Mouse (Mus musculus) liver (tissue): Measurements from ENCODE around the gene Cstb.
A peak's percentile ranks its signal among the peaks of the same experiment; 100 is the strongest.

ENCODE experiments used
- DNase-seq: peaks from one replicate; pipeline ENCODE4 v3.0.0-alpha.2; 2020; ENCODE audit warnings: mixed read lengths

Gene Cstb

GRCm38 (mm10) chr10:78418791-78419190, 6.7 kb upstream of the Cstb start:
- DNase-seq, result no peak

GRCm38 (mm10) chr10:78420929-78421328, 4.5 kb upstream of the Cstb start:
- no peak for DNase-seq

DNA sequence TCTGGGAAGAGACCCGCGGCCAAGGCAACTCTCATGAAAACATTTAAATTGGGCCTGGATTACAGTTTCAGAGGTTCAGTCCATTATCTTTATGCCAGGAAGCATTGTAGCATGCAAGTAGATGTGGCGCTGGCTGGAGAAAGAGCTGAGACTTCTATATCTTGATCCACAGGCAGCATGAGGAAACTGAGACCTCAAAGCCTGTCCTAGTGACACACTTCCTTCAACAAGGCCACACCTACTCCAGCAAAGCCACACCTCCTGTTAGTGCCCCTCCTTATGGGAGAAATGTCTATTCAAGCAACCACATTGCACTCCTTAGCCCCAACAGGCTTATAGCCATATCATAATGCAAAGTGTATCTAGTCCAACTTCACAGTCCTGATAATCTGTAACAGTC, 2.9 kb upstream of the Cstb start:
- peak; percentile 27 for DNase-seq

- DNase-seq, result no peak
These were observed 757 bp downstream of the Cstb start for GRCm38 (mm10) chr10:78426117-78426735.

- no peak for DNase-seq
These were observed 2.6 kb downstream of the Cstb start for GRCm38 (mm10) chr10:78428070-78428469.

GRCm38 (mm10) chr10:78429180-78429579, 3.7 kb downstream of the Cstb start:
- no peak for DNase-seq

DNA sequence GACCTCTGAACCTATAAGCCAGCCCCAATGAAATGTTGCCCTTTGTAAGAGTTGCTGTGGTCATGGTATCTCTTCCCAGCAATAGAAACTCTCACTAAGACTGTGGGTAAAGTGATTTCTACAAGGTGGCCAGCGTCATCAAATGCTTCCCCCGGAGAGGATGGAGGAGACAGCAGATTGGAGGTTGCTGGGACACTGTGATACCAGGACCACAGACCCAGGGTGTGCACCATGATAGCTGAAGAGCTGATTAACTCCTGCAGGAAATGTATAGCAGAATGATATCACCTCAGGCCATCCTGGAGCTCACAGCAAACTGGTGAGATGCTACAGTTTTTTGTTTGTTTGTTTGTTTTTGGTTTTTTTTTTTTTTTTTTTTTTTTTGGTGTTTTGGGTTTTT, 4.3 kb downstream of the Cstb start:
- DNase-seq, result no peak

GRCm38 (mm10) chr10:78432853-78433252, 7.4 kb downstream of the Cstb start:
- DNase-seq, result no peak

- peak; percentile 79 for DNase-seq
These were observed 12.6 kb downstream of the Cstb start for GRCm38 (mm10) chr10:78438094-78438493.

DNA sequence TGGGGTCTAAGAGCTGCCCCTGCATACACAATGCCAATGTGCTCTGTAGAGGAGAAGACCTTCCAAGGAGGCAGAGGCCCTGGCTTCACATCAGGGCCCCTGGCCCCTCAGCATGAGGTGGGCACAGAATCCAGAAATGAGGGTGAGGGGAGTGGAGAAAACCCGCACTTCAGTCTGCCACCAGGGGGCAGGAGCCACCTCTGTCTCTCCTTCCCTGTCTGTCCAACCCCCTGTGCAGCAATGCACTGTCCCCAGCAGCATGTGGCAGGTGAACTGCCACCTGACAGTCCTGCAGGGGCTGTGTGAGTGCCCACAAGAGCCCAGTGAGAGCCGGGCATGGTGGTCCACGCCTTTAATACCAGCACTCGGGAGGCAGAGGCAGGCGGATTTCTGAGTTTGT, 14.1 kb downstream of the Cstb start:
- DNase-seq, result peak; percentile 21

DNA sequence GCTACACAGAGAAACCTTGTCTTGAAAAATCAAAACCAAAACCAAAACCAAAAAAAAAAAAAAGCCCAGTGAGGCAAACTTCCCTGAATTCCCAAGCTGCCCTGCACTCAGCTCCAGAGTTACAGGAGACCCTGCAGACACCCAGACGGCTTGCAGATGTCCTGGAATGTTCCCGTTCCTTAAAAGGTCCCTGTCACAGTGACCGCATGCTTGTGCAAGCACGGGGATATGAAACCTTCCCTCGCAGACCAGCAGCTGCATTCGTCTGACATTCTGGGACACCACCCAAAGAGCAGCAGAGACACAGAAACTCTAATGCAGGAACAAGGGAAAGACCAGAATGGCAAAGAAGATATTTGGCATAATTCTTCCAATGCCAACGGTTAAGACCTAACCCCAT, 14.5 kb downstream of the Cstb start:
- DNase-seq, result no peak

DNA sequence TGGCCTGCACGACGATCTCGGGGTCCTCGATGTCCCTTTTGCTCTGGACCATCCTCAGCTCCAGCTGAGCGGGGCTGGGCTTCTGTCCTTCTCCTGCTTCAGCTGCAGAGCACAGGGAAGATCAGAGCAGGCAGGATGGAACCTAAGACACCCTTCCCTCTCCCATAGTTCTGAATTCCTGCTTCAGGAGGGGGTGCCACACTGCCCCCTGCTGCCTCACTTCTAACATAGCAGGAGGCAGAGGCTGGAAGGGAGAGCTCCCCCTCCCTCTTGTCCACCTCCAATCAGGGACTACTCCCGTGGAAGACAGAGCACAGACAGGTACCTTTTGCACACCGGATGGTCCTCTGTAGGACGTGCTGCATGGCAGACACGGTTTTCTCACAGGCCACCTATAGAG, 15.3 kb downstream of the Cstb start:
- DNase-seq, result peak; percentile 29

GRCm38 (mm10) chr10:78441606-78442005, 16.1 kb downstream of the Cstb start:
- no peak for DNase-seq

DNA sequence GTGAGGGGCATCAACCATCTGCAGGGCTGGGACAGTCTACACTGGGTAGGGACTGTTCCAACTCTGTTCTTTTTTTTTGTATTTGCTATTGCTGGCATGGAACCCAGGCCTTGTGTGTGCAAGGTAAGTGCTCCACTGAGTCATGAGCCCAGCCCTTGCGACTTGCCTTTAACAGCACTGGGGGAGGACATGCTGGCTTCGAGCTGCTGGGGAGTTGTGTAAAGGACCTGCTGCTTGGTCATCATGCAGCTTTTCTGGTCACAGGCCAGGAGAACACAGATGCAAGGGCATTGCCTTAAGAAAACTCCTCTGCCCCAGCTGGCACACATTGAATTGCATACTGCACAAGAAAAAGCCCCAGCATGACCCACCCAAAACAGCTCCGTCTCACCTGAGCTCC, 16.8 kb downstream of the Cstb start:
- DNase-seq, result no peak

DNA sequence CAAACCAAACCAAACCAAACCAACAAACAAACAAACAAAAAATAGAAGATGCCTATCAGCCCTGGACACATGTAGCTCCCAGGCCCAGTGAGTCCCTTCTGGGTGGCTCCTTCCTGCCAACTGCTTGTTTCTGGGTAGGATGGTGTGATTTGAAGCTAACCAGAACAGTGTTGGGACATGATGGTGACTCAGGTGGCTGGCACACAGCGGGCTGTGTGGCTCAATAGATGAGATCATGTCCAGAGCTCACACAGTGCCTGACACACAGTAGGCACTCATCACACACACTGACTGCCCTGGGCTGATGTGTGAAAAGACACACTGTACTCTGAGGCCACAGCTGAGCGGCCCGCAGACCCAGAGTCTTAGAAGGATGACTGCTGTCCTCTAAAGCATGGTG, 20.7 kb downstream of the Cstb start:
- DNase-seq, result no peak

- DNase-seq, result no peak
These were observed 21.9 kb downstream of the Cstb start for GRCm38 (mm10) chr10:78447396-78447795.

GRCm38 (mm10) chr10:78450761-78451160, 25.3 kb downstream of the Cstb start:
- DNase-seq, result no peak

- no peak for DNase-seq
These were observed 27.2 kb downstream of the Cstb start for GRCm38 (mm10) chr10:78452641-78453040.

GRCm38 (mm10) chr10:78456696-78457095, 31.2 kb downstream of the Cstb start:
- DNase-seq, result no peak

DNA sequence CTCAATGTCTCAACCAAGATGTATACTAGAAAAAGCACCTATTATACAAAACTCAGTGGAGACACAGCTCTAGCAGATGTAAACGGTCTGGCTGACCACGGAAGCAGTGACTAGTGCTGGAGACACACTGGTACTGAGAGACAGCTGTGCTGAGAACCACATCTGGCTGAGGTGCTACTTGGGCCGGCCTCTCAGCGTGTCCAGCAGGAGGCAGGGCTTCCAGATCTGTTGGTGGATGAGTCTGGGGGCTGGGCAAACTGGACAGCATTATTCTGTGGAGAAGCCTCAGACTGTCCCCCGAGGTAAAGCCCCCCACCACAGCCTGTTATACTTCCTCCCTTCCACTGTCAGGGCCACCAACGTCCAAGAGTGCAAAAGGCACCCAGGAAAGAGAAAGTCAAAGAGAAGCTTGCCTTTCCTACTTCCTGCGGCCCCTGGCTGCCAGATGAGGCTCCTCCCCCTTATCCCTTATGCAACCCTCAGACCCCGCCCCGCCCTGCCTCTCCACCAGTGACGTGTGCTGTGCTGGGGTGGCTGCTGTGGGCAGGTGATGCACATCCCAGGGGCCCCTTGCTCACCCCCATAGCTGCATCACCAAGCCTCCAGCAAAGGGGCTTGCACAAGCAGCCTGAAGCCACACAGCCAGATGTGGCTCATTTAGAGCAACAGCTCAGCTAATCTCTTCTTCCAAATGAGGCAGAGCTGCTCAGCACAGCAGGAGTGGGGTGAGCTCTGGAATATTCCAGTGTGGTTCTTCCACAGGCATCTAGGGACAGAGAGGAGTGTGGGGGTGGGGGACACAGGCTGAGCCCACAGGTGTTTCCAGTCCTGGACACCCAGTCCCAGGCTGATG, 32.3 kb downstream of the Cstb start:
- peak; percentile 71 for DNase-seq

GRCm38 (mm10) chr10:78458348-78459111, 33.1 kb downstream of the Cstb start:
- DNase-seq, result no peak

DNA sequence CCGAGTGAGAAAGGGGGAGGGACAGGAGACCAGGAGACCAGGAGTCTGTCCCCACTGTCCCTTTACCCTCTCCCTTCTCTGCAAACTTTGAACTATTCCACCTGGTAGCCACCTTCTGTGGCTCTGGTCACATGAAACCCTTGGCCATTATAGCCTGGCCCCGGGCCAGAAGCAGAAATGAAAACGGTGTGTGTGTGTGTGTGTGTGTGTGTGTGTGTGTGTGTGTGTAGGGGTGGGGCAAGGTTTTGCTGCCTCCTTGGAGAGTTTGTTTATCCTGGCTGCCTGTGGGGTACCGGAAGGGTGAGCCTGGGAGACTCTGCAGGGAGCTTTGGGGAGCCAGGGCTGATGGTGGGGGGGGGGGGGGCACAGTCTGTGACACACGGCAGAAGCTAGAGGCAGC, 35.0 kb downstream of the Cstb start:
- DNase-seq, result no peak

DNA sequence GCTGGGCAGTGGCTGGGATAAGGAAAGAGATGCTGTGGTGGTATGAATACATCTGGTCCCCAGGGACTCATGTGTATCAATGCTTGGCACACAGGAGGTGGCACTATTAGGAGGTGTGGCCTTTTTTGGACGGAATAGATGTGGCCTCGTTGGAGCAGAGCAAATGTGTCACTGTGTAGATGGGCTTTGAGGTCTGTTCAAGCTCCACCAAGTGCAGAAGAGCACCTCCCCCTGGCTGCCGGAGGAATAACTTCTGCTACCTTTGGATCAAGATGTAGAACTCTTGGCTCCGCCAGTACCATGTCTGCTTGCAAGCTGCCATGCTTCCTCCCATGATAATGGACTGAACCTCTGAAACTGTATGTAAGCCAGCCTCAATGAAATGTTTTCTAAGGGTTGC, 36.3 kb downstream of the Cstb start:
- no peak for DNase-seq
